Mouse (Mus musculus) ES-Bruce4 (cell line): ENCODE results near the gene 1700015F17Rik. TPM values are rescaled to one million over a fixed set of nuclear protein-coding genes. Genes with fewer than 3 reads are reported as not detected.

Experiments
- H3K27ac ChIP-seq: 2 replicates; pipeline ENCODE4 v1.5.1; 2012; ENCODE audit warnings: low read length, inconsistent platforms; ENCODE audit not compliant: insufficient read depth
- H3K27me3 ChIP-seq: 2 replicates; pipeline ENCODE4 v1.6.1; 2012; ENCODE audit warnings: mild to moderate bottlenecking, low read length, inconsistent platforms; ENCODE audit not compliant: control insufficient read depth, poor library complexity, insufficient read depth, severe bottlenecking
- H3K36me3 ChIP-seq: 2 replicates; pipeline ENCODE4 v1.6.1; 2012; ENCODE audit warnings: inconsistent platforms, mild to moderate bottlenecking, low read length, moderate library complexity; ENCODE audit not compliant: control insufficient read depth, poor library complexity, insufficient read depth, severe bottlenecking
- H3K4me1 ChIP-seq: one replicate; pipeline ENCODE4 v1.8.1; 2011; ENCODE audit warnings: low read length; ENCODE audit not compliant: control insufficient read depth, insufficient read depth
- H3K4me3 ChIP-seq: 2 replicates; pipeline ENCODE4 v1.5.1; 2011; ENCODE audit warnings: low read depth, mild to moderate bottlenecking, low read length
- H3K9ac ChIP-seq: 2 replicates; pipeline ENCODE4 v1.6.1; 2012; ENCODE audit warnings: low read depth, mild to moderate bottlenecking, inconsistent platforms; ENCODE audit not compliant: poor library complexity, severe bottlenecking
- H3K9me3 ChIP-seq: replicated peaks from 2 replicates; pipeline ENCODE4 v1.6.1; 2012; ENCODE audit warnings: mild to moderate bottlenecking, low read length, inconsistent platforms; ENCODE audit not compliant: control insufficient read depth, poor library complexity, insufficient read depth, severe bottlenecking
- CTCF ChIP-seq: IDR thresholded peaks from one replicate; pipeline ENCODE4 v1.8.1; 2011; ENCODE audit warnings: low read depth, low read length
- EP300 ChIP-seq: IDR thresholded peaks from 2 replicates; pipeline ENCODE4 v1.6.1; 2011; ENCODE audit warnings: low read depth, low read length; ENCODE audit not compliant: insufficient read depth
- POLR2A ChIP-seq: IDR thresholded peaks from one replicate; pipeline ENCODE4 v1.8.1; 2011; ENCODE audit warnings: low read length; ENCODE audit not compliant: insufficient read depth
- polyA plus RNA-seq: library from polyadenylated mRNA; stranded (reverse); fragments of >200 nt; gene quantifications from 2 replicates; pipeline ENCODE4 v1.2.4, GENCODE M21; 2011; ENCODE audit warnings: low read depth; ENCODE audit not compliant: missing spikeins, insufficient read depth, insufficient read length

1700015F17Rik gene
- polyA plus RNA-seq, 1 experiment = not detected

GRCm38 (mm10) chr5:5495042-5495441 lies 16.1 kb upstream of the 1700015F17Rik start:
- H3K4me3 ChIP-seq = no peak overlapping the region

GRCm38 (mm10) chr5:5494269-5495005 lies 15.5 kb upstream of the 1700015F17Rik start:
- Histone ChIP-seq H3K9me3 (no peaks in the 10 kb centered on the region), H3K4me1 (no peaks in the 10 kb centered on the region), H3K27me3 (no peaks in the 10 kb centered on the region; the same call in 1 of the 2 replicates), H3K27ac (no peak overlapping the region), H3K9ac (no peak overlapping the region), H3K4me3 (peak overlapping the region; percentile 21; the same call in 1 of the 2 replicates), H3K36me3 (no peaks in the 10 kb centered on the region)
- TF ChIP-seq POLR2A (no peak), CTCF (peak; percentile 65), EP300 (no peak)

More at GRCm38 (mm10) chr5:5495042-5495441, 16.1 kb upstream of the 1700015F17Rik start:
- Histone ChIP-seq H3K9me3 (no peaks in the 10 kb centered on the region), H3K27ac (no peak overlapping the region), H3K27me3 (no peaks in the 10 kb centered on the region; the same call in 1 of the 2 replicates), H3K36me3 (no peaks in the 10 kb centered on the region), H3K9ac (no peak overlapping the region), H3K4me1 (no peaks in the 10 kb centered on the region)
- TF ChIP-seq POLR2A = no peak
- TF ChIP-seq EP300 = no peak
- TF ChIP-seq CTCF = no peak

- no peaks in the 10 kb centered on the region for H3K36me3 ChIP-seq
- no peaks in the 10 kb centered on the region for H3K4me1 ChIP-seq
- no peaks in the 10 kb centered on the region for H3K9me3 ChIP-seq
- H3K27ac ChIP-seq = no peak overlapping the region
- H3K9ac ChIP-seq = no peak overlapping the region
- no peak overlapping the region for H3K4me3 ChIP-seq
- TF ChIP-seq POLR2A = no peak
- TF ChIP-seq CTCF = no peak
- no peak for TF ChIP-seq EP300
- no peaks in the 10 kb centered on the region for H3K27me3 ChIP-seq
Observed at GRCm38 (mm10) chr5:5492163-5492562, 13.2 kb upstream of the 1700015F17Rik start.

GRCm38 (mm10) chr5:5486071-5486470 lies 7.1 kb upstream of the 1700015F17Rik start:
- Histone ChIP-seq H3K4me3 (no peak overlapping the region), H3K4me1 (no peaks in the 10 kb centered on the region), H3K27me3 (no peaks in the 10 kb centered on the region), H3K36me3 (no peaks in the 10 kb centered on the region), H3K9ac (no peak overlapping the region), H3K9me3 (no peaks in the 10 kb centered on the region), H3K27ac (no peak overlapping the region)
- no peak for TF ChIP-seq POLR2A
- no peak for TF ChIP-seq CTCF
- no peak for TF ChIP-seq EP300

- Histone ChIP-seq H3K27me3 (no peaks in the 10 kb centered on the region), H3K4me3 (no peak overlapping the region), H3K9ac (no peak overlapping the region), H3K9me3 (no peaks in the 10 kb centered on the region), H3K36me3 (no peaks in the 10 kb centered on the region), H3K4me1 (no peaks in the 10 kb centered on the region), H3K27ac (no peak overlapping the region)
- TF ChIP-seq POLR2A (no peak), CTCF (no peak), EP300 (no peak)
Observed at GRCm38 (mm10) chr5:5483254-5483858, 4.4 kb upstream of the 1700015F17Rik start.

- H3K27ac ChIP-seq = no peak overlapping the region
- H3K4me3 ChIP-seq = no peak overlapping the region
- H3K36me3 ChIP-seq = no peaks in the 10 kb centered on the region
- no peaks in the 10 kb centered on the region for H3K27me3 ChIP-seq
- no peaks in the 10 kb centered on the region for H3K4me1 ChIP-seq
- H3K9me3 ChIP-seq = no peaks in the 10 kb centered on the region
- no peak overlapping the region for H3K9ac ChIP-seq
- TF ChIP-seq CTCF (no peak), POLR2A (no peak), EP300 (no peak)
Observed at GRCm38 (mm10) chr5:5481662-5482061, 2.7 kb upstream of the 1700015F17Rik start.
